Mouse (Mus musculus) CD4-positive, CD25-positive, alpha-beta regulatory T cell (primary cell): ENCODE measurements around the gene Serpinc1. TPM values are rescaled to one million over a fixed set of nuclear protein-coding genes. Genes with fewer than 3 reads are reported as not detected.

Experiments used
- polyA plus RNA-seq: library from polyadenylated mRNA; unstranded; fragments of 100-300 nt; shearing (Covaris generic); gene quantifications from one replicate; pipeline ENCODE4 v1.2.1, GENCODE M21; 2017

The Serpinc1 gene
- 7.5 TPM for polyA plus RNA-seq

DNA sequence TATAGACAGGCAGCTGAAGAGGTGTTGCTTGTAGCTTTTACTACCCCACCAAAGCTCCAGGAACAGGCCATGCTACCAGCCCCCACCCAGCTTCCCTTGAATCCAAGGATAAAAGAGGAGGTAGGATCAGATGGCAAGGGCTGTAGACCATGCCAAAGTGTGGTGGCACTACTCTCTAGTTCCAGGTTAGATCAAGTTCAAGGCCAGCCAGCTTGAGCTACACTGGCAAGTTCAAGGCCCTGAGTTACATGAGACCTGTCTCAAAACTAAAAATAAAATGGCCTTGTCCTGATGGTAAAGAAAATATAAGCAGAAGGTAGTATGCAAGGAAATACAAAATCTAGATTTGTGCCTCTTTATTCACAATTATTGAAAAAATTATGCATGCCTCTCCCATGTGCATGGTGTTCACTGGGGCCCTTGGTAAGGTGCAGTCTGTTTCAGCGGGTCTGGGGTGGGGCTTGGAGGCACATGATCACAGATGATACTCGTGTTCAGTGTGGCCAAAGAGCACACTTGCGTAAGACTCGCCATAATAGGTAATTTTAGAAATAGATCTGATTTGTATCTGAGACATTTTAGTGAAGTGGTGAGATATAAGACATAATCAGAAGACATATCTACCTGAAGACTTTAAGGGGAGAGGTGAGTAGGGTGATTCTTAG lies at the start of gene Serpinc1:
Serpinc1 (plus strand) TSS at position 515 of the 665 bp plus-strand sequence.

DNA sequence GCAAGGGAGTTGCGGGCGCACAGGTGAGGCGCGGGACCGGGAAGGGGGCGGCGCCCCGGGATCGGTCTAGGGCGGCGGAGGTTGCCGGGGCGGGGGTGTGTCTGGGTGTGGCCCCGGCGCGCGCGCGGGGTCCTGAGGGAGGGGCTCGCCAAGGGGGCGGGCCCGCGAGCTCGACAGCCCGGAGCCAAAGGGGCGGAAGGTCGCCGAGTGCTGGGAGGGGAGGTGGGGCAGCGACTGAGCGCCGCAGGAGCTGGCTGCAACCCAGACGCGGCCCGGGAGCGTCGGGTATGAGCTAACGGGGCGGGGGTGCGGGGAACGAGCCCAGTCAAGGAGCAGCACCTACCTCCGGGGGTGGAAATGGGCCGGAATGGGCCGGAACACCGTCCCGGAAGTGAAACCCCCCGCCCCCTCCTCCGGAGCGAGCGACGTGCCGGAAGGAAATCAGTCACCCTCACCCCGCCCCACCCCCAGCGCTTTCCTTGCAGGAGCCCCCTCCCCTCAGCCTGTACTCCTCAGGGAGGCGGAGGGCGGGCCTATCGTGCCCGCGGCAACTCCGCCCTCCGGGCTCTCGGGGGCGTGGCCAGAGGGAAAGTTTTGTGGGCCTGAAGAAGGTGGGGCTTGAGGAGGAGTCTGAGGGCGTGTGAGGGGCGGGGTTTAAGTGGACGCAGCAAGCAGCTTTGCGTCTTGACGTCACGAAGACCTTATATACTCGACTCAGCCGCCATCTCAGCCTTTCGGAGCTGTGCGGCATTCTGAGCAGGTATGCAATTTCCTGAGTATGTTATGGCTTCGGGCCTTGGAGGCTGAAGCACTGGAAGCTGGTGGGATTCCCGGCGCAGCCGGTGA lies 56.3 kb downstream of the Serpinc1 start, which contains the start of gene Zbtb37:
Zbtb37 (minus strand) TSS at position 415 of the 846 bp plus-strand sequence.

Other genes with a start within 250 kb of the Serpinc1 start
- gene Rabgap1l, start 185.4 kb upstream of the Serpinc1 start, polyA plus RNA-seq, result 257 TPM
- gene Rc3h1, start 72.2 kb upstream of the Serpinc1 start, polyA plus RNA-seq, result 15.0 TPM
- gene Zbtb37, start 56.3 kb downstream of the Serpinc1 start, polyA plus RNA-seq, result 11.5 TPM
- gene Dars2, start 92.1 kb downstream of the Serpinc1 start, polyA plus RNA-seq, result 17.1 TPM
- gene Cenpl, start 92.1 kb downstream of the Serpinc1 start, polyA plus RNA-seq, result 12.5 TPM
- 32.3 TPM for gene Klhl20, start 152.9 kb downstream of the Serpinc1 start, polyA plus RNA-seq
- gene Ankrd45, start 164.1 kb downstream of the Serpinc1 start, polyA plus RNA-seq, result not detected
- gene Tex50, start 180.7 kb downstream of the Serpinc1 start, polyA plus RNA-seq, result not detected